Mouse (Mus musculus): ENCODE measurements at regions not wholly inside any gene's neighbourhood (a gene's known extent, or its start where the extent isn't known, plus 50 kb on each side); places are given as distances from the start of the nearest gene placed in this dataset.

GRCm38 (mm10) chr3:137217245-137217644 is 123.6 kb upstream of the Emcn start:
- TF ChIP-seq CTCF (IDR thresholded peaks at IDR 0.05; ENCODE audit: control insufficient read depth, insufficient read depth, insufficient replicate concordance, low read depth, low read length): no peak
- TF ChIP-seq POLR2A (IDR thresholded peaks at IDR 0.05; ENCODE audit: control insufficient read depth, low read depth, low read length): no peak

Data from testis, adult 2 months (tissue).